Mouse (Mus musculus): Measurements from ENCODE around the gene Actl6b. TPM values are rescaled to one million over a fixed set of nuclear protein-coding genes. Genes with fewer than 3 reads are reported as not detected.
"Not testable (repeated sequence)": the region's sequence is repeated elsewhere in the genome, so short reads cannot be mapped to it uniquely, and the experiment has no call there.

Gene Actl6b
- polyA plus RNA-seq, 1 experiment from 2014 or later, result 4.4 TPM

GRCm38 (mm10) chr5:137607860-137608653 lies 54.7 kb downstream of the Actl6b start:
- no peak for ATAC-seq
- Histone ChIP-seq H3K27me3 (replicated peaks; ENCODE audit: control insufficient read depth, insufficient read depth, low read length) (no peaks in the 10 kb centered on the region), H3K9ac (ENCODE audit: low read depth, low read length) (peak overlapping the region; percentile 39; the same call in 1 of the 2 replicates), H3K4me1 (ENCODE audit: control insufficient read depth, insufficient read depth, low read length) (peaks cover 37% of the 10 kb centered on the region), H3K4me3 (ENCODE audit: low read length) (peak overlapping the region; percentile 12), H3K9me3 (ENCODE audit: control insufficient read depth, low read length) (no peaks in the 10 kb centered on the region), H3K36me3 (ENCODE audit: control insufficient read depth, insufficient read depth, low read length) (no peaks in the 10 kb centered on the region), H3K27ac (ENCODE audit: low read length) (no peak overlapping the region), H3K4me2 (ENCODE audit: low read depth, low read length) (peak overlapping the region; percentile 43)
- 24% methylated on average over 26 of the region's 26 CpGs for WGBS

- no peak for ATAC-seq
- H3K27ac ChIP-seq (ENCODE audit: low read length), result no peak overlapping the region
- H3K9me3 ChIP-seq (ENCODE audit: control insufficient read depth, low read length), result no peaks in the 10 kb centered on the region
- no peaks in the 10 kb centered on the region for H3K36me3 ChIP-seq (ENCODE audit: control insufficient read depth, insufficient read depth, low read length)
- peaks cover 41% of the 10 kb centered on the region for H3K4me1 ChIP-seq (ENCODE audit: control insufficient read depth, insufficient read depth, low read length)
- WGBS, result 26% methylated on average over 22 of the region's 23 CpGs
- peak overlapping the region; percentile 39; the same call in 1 of the 2 replicates for H3K9ac ChIP-seq (ENCODE audit: low read depth, low read length)
- peak overlapping the region; percentile 12 for H3K4me3 ChIP-seq (ENCODE audit: low read length)
- H3K4me2 ChIP-seq (ENCODE audit: low read depth, low read length), result peak overlapping the region; percentile 43
- no peaks in the 10 kb centered on the region for H3K27me3 ChIP-seq (replicated peaks; ENCODE audit: control insufficient read depth, insufficient read depth, low read length)
Observed at GRCm38 (mm10) chr5:137608654-137609190, 55.4 kb downstream of the Actl6b start.

GRCm38 (mm10) chr5:137609292-137609691 lies 56.0 kb downstream of the Actl6b start:
- Histone ChIP-seq H3K27ac (ENCODE audit: low read length) (no peak overlapping the region), H3K4me3 (ENCODE audit: low read length) (no peak overlapping the region)
- 63% methylated on average over 3 of the region's 3 CpGs for WGBS

GRCm38 (mm10) chr5:137610056-137610455 lies 56.7 kb downstream of the Actl6b start:
- H3K27me3 ChIP-seq (replicated peaks; ENCODE audit: control insufficient read depth, insufficient read depth, low read length), result no peaks in the 10 kb centered on the region
- no peaks in the 10 kb centered on the region for H3K36me3 ChIP-seq (ENCODE audit: control insufficient read depth, insufficient read depth, low read length)
- H3K4me1 ChIP-seq (ENCODE audit: control insufficient read depth, insufficient read depth, low read length), result peaks cover 43% of the 10 kb centered on the region
- peak overlapping the region; percentile 91 for H3K27ac ChIP-seq (ENCODE audit: low read length)
- peak overlapping the region; percentile 65 for H3K9ac ChIP-seq (ENCODE audit: low read depth, low read length)
- ATAC-seq, result no peak
- peak overlapping the region; percentile 32 for H3K4me3 ChIP-seq (ENCODE audit: low read length)
- no peaks in the 10 kb centered on the region for H3K9me3 ChIP-seq (ENCODE audit: control insufficient read depth, low read length)
- 70% methylated on average over 4 of the region's 4 CpGs for WGBS
- H3K4me2 ChIP-seq (ENCODE audit: low read depth, low read length), result peak overlapping the region; percentile 42

More at GRCm38 (mm10) chr5:137609292-137609691, 56.0 kb downstream of the Actl6b start:
- Histone ChIP-seq H3K36me3 (ENCODE audit: control insufficient read depth, insufficient read depth, low read length) (no peaks in the 10 kb centered on the region), H3K9me3 (ENCODE audit: control insufficient read depth, low read length) (no peaks in the 10 kb centered on the region), H3K4me1 (ENCODE audit: control insufficient read depth, insufficient read depth, low read length) (peaks cover 43% of the 10 kb centered on the region), H3K4me2 (ENCODE audit: low read depth, low read length) (no peak overlapping the region), H3K27me3 (replicated peaks; ENCODE audit: control insufficient read depth, insufficient read depth, low read length) (no peaks in the 10 kb centered on the region), H3K9ac (ENCODE audit: low read depth, low read length) (0 out of 2 replicates have a peak overlapping the region, but pooled peaks have one; percentile 39)
- no peak for ATAC-seq

- H3K36me3 ChIP-seq (ENCODE audit: control insufficient read depth, insufficient read depth, low read length), result no peaks in the 10 kb centered on the region
- 14% methylated on average over 12 of the region's 12 CpGs for WGBS
- H3K4me2 ChIP-seq (ENCODE audit: low read depth, low read length), result peak overlapping the region; percentile 42
- no peaks in the 10 kb centered on the region for H3K9me3 ChIP-seq (ENCODE audit: control insufficient read depth, low read length)
- H3K27ac ChIP-seq (ENCODE audit: low read length), result peak overlapping the region; percentile 91
- peak overlapping the region; percentile 65 for H3K9ac ChIP-seq (ENCODE audit: low read depth, low read length)
- ATAC-seq, result peak; percentile 24
- no peaks in the 10 kb centered on the region for H3K27me3 ChIP-seq (replicated peaks; ENCODE audit: control insufficient read depth, insufficient read depth, low read length)
- peaks cover 43% of the 10 kb centered on the region for H3K4me1 ChIP-seq (ENCODE audit: control insufficient read depth, insufficient read depth, low read length)
- H3K4me3 ChIP-seq (ENCODE audit: low read length), result peak overlapping the region; percentile 32
Observed at GRCm38 (mm10) chr5:137610548-137611244, 57.4 kb downstream of the Actl6b start.

GRCm38 (mm10) chr5:137611245-137611602 lies 57.9 kb downstream of the Actl6b start:
- Histone ChIP-seq H3K36me3 (ENCODE audit: control insufficient read depth, insufficient read depth, low read length) (no peaks in the 10 kb centered on the region), H3K4me3 (ENCODE audit: low read length) (peak overlapping the region; percentile 32), H3K9me3 (ENCODE audit: control insufficient read depth, low read length) (no peaks in the 10 kb centered on the region), H3K9ac (ENCODE audit: low read depth, low read length) (peak overlapping the region; percentile 65), H3K27ac (ENCODE audit: low read length) (peak overlapping the region; percentile 91), H3K4me2 (ENCODE audit: low read depth, low read length) (peak overlapping the region; percentile 42), H3K27me3 (replicated peaks; ENCODE audit: control insufficient read depth, insufficient read depth, low read length) (no peaks in the 10 kb centered on the region), H3K4me1 (ENCODE audit: control insufficient read depth, insufficient read depth, low read length) (peaks cover 43% of the 10 kb centered on the region)
- WGBS, result 9% methylated on average over 6 of the region's 6 CpGs
- peak; percentile 43 for ATAC-seq

GRCm38 (mm10) chr5:137613076-137613475 lies 59.8 kb downstream of the Actl6b start:
- no peak overlapping the region for H3K4me3 ChIP-seq (ENCODE audit: low read length)
- 75% methylated on average over 5 of the region's 5 CpGs for WGBS
- no peaks in the 10 kb centered on the region for H3K27me3 ChIP-seq (replicated peaks; ENCODE audit: control insufficient read depth, insufficient read depth, low read length)
- H3K9ac ChIP-seq (ENCODE audit: low read depth, low read length), result peak overlapping the region; percentile 27
- H3K36me3 ChIP-seq (ENCODE audit: control insufficient read depth, insufficient read depth, low read length), result no peaks in the 10 kb centered on the region
- H3K27ac ChIP-seq (ENCODE audit: low read length), result peak overlapping the region; percentile 82
- peaks cover 43% of the 10 kb centered on the region for H3K4me1 ChIP-seq (ENCODE audit: control insufficient read depth, insufficient read depth, low read length)
- H3K4me2 ChIP-seq (ENCODE audit: low read depth, low read length), result peak overlapping the region; percentile 11; the same call in 1 of the 2 replicates
- H3K9me3 ChIP-seq (ENCODE audit: control insufficient read depth, low read length), result no peaks in the 10 kb centered on the region
- peak; percentile 5; the same call in 1 of the 2 replicates for ATAC-seq

GRCm38 (mm10) chr5:137613550-137613949 lies 60.2 kb downstream of the Actl6b start, which contains the start of gene Pcolce:
Gene Pcolce, minus strand, starts transcription at chr5:137613784.
- ATAC-seq, result peak; percentile 83
- Histone ChIP-seq H3K4me2 (ENCODE audit: low read depth, low read length) (peak within 1 kb of the TSS; percentile 11; the same call in 1 of the 2 replicates), H3K27me3 (replicated peaks; ENCODE audit: control insufficient read depth, insufficient read depth, low read length) (no peaks in the 10 kb centered on the region), H3K36me3 (ENCODE audit: control insufficient read depth, insufficient read depth, low read length) (no peaks in the 10 kb centered on the region), H3K9me3 (ENCODE audit: control insufficient read depth, low read length) (no peaks in the 10 kb centered on the region), H3K4me3 (ENCODE audit: low read length) (no peak within 1 kb of the TSS), H3K4me1 (ENCODE audit: control insufficient read depth, insufficient read depth, low read length) (peaks cover 40% of the 10 kb centered on the region), H3K27ac (ENCODE audit: low read length) (peak within 1 kb of the TSS; percentile 82), H3K9ac (ENCODE audit: low read depth, low read length) (peak within 1 kb of the TSS; percentile 27)
- 35% methylated on average over 11 of the region's 11 CpGs for WGBS

GRCm38 (mm10) chr5:137614921-137615320 lies 61.6 kb downstream of the Actl6b start:
- not testable (repeated sequence) for ATAC-seq; H3K4me2 ChIP-seq (ENCODE audit: low read depth, low read length); H3K9ac ChIP-seq (ENCODE audit: low read depth, low read length); H3K36me3 ChIP-seq (ENCODE audit: control insufficient read depth, insufficient read depth, low read length); H3K27ac ChIP-seq (ENCODE audit: low read length); H3K27me3 ChIP-seq (replicated peaks; ENCODE audit: control insufficient read depth, insufficient read depth, low read length); H3K9me3 ChIP-seq (ENCODE audit: control insufficient read depth, low read length); H3K4me3 ChIP-seq (ENCODE audit: low read length)
- 85% methylated on average over 2 of the region's 2 CpGs for WGBS
- H3K4me1 ChIP-seq (ENCODE audit: control insufficient read depth, insufficient read depth, low read length), result peaks cover 28% of the 10 kb centered on the region

Data from intestine, embryonic 16.5 days (tissue).